Mouse (Mus musculus) adrenal gland, adult (tissue): ENCODE data around the gene Hsbp1.
A peak's percentile ranks its signal among the peaks of the same experiment; 100 is the strongest.
"Not testable (repeated sequence)": the region's sequence is repeated elsewhere in the genome, so short reads cannot be mapped to it uniquely, and the experiment has no call there.

Experiments
- DNase-seq, 2 experiments: peaks; one replicate each; pipeline ENCODE4 v3.0.0; 2022 to 2023; ENCODE audit warnings: low spot score in 1 of 2; ENCODE audit not compliant: inconsistent age in 2 of 2

Hsbp1 gene

DNA sequence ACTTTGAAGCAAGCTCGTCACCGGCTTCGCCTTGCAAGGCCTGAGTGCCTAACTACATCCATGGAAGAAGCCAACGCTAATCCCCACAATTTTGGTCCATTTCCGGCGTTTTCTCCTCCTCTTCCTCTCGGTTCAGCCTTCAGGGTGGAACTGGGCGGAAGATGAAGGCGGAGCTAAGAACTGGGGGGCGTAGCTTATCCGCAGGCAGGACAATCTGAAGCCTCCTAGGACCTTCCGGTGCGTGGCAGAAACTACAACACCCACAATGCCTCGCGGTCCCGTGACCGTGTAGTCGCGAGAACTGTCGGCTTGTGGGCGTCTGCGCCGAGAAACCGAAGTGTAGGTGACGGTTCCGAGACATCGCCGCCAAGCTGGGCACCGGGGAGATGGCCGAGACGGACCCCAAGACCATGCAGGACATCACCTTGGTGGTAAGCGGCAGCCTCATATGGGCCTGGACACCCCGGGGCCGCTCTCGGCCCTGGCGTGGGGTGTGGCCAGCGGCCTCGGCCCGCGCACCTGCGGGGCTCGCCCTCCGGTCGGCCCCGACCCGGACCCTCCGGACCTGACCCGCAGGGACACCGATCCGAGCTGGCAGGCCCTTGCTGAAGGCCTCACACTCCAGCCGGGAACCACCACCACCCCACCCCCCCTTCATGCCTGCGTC lies at the start of gene Hsbp1:
Hsbp1 (plus strand) TSS at position 299 of the 667 bp plus-strand sequence.
- DNase-seq: peak; percentile 97 to 99

GRCm38 (mm10) chr8:119295477-119295876 lies 48.8 kb upstream of the Hsbp1 start:
- DNase-seq: no peak

- peak; percentile 22 to 76 for DNase-seq
Observed at GRCm38 (mm10) chr8:119297752-119298151, 46.5 kb upstream of the Hsbp1 start.

GRCm38 (mm10) chr8:119300335-119300734 lies 44.0 kb upstream of the Hsbp1 start:
- DNase-seq: no peak

GRCm38 (mm10) chr8:119304196-119304595 lies 40.1 kb upstream of the Hsbp1 start:
- DNase-seq: peak in 1 of 2 experiments; percentile 40

GRCm38 (mm10) chr8:119311412-119311811 lies 32.9 kb upstream of the Hsbp1 start:
- peak in 1 of 2 experiments; percentile 60 for DNase-seq

GRCm38 (mm10) chr8:119323215-119323614 lies 21.1 kb upstream of the Hsbp1 start:
- DNase-seq: no peak

DNA sequence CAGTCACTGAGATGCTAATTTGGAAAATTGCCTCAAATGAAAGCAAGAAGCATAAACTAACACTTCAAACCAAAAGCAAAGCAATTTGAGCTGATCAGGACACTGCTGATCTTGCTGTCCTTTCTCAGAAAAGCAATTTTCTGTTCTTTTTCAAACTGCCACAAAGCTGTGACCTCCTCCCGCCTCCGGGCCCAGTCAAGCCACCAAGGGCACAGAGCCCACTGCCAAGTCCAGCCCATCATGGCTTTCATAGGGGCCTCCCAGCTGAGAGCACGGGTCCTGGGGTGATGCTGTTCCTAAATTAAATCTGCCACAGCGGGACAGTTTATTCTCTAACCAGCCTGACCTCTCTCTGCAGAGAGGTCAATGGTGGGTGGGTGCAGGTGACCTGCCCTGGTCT lies 4.7 kb upstream of the Hsbp1 start:
- DNase-seq: no peak

DNA sequence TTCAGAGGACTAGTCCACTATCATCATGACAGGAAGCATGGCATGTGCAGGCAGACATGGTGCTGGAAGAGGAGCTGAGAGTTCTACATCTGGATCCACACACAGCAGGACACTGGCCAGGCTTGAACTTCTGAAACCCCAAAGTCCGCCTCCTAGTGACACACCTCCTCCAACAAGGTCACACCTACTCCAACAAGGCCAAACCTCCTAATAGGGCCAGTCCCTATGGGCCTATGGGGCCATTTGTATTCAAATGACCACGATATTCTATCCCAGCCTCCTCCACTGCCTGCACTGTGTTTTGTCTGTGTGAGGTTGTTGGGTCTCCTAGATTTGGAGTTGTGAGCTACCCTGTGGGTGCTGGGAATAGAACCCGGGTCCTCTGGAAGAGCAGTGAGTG lies 682 bp upstream of the Hsbp1 start:
- DNase-seq: peak in 1 of 2 experiments; percentile 17

DNA sequence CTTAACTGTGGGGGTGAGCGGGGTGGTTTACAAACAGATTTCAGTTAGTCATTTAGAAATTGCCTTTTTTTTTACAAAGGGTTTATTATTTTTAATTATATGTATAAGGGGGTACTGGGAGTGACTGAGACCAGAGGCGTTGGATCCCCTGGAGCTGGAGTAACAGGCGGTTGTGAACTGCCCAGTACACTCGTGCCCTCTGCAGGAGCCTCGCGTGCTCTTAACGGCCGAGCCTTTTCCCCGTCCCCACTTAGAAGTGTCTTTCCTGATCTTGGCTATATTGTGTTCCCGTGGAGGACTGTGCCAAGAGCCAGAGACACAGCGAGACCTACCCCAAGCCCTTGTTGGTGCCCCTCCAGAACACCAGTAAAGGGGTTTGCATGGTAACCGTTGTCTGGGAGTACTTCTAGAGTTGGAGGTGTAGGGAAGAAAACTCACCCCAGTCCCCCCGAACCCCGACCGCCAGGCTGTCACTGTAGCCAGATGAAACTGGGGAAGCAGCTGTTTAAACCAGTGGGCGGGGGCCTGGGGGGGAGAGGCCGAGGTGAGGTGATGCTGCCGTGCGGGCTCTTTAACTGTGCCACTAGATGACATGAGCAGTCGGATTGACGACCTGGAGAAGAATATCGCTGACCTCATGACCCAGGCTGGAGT lies 868 bp downstream of the Hsbp1 start:
- DNase-seq: peak in 1 of 2 experiments; percentile 19

DNA sequence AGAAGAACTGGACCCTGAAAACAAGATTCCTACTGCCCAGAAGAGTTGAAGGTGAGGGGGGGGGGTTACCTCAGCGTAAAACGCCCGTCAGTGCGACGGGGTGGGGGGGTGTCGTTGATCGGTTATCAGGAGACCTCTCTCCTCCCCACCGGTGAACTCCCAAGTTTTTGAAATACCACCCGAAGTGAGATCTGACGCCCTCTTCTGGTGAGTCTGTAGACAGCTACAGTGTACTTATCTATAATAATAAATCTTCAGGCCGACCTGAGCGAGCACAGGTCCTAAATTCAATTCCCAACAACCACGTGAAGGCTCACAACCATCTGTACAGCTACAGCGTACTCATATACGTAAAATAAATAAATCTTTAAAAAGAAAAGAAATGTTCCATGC lies 1.4 kb downstream of the Hsbp1 start:
- no peak for DNase-seq

- no peak for DNase-seq
Observed at GRCm38 (mm10) chr8:119351647-119352046, 7.4 kb downstream of the Hsbp1 start.

GRCm38 (mm10) chr8:119352977-119353658 lies 8.8 kb downstream of the Hsbp1 start:
- DNase-seq: no peak

GRCm38 (mm10) chr8:119353659-119354023 lies 9.4 kb downstream of the Hsbp1 start:
- no peak for DNase-seq

GRCm38 (mm10) chr8:119356631-119357030 lies 12.3 kb downstream of the Hsbp1 start:
- DNase-seq: peak in 1 of 2 experiments; percentile 30

- DNase-seq: no peak
Observed at GRCm38 (mm10) chr8:119358175-119358574, 13.9 kb downstream of the Hsbp1 start.

DNA sequence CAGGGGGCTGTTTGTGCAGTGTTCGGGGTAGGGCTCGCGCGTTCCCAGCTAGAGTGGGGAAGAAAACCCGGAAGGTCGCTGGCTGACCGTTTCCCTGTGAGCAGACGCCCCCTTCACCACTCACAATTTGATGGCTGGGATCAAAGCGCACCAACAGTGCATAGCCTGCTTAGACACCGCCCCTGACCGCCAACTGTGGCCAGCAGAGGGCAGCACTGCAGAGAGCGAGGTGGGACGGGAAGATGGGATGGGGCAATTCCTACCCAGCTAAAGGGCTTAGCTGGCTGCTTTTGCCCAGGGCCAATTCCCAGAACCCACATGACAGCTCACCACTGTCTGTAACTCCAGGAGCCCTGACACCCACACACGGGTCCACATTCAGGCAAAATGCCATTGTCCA lies 14.5 kb downstream of the Hsbp1 start:
- DNase-seq: peak; percentile 44 to 86

DNA sequence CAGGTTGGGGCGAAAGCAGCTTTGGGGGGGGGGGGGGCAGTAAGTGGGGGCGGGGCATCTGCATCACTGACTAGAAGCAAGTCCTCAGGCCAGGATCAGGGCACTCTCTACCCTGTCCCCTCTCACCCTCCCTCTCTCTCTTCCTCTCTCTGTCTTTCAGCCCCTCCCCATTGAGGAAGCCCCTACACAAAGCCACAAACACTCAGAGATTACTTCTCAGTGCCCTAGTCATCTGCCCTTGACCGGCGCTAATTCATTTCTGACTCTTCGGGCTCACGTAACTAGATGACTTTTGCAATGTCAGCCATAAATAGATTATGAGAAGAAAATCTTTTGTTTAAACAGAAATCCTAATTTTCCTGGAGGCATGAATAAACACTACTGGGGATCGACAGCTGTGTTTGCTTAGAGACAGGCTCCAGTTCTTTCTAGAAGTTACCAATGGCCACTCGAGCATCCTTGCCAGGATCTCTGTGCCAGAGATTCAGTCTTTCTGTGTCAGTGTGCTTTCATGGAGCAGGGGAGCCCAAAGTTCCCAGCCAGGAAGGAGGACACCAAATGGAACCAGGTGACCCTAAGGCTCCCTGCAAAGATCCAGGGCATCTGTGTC lies 16.5 kb downstream of the Hsbp1 start:
- DNase-seq: peak in 1 of 2 experiments; percentile 66

GRCm38 (mm10) chr8:119374716-119375115 lies 30.4 kb downstream of the Hsbp1 start:
- not testable (repeated sequence) for DNase-seq

DNA sequence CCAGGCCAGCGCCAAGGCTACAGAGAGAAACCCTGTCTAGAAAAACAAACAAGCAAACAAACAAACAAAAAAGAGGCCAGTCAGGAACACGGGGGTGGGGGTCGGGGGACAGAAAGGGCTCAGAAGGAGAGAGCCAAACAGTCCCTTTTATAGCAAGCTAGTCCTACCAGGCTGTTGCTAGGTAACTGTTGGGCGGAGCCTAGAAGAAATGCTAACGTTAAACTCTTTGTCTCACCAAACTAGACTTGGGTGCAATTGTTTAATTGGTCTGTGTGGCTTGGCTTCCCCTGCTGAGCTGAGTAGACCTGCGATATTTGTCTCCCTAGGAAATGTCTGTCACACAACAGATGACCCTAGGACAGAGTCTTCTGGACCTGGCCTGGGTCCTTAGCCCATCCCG lies 34.2 kb downstream of the Hsbp1 start:
- DNase-seq: no peak

DNA sequence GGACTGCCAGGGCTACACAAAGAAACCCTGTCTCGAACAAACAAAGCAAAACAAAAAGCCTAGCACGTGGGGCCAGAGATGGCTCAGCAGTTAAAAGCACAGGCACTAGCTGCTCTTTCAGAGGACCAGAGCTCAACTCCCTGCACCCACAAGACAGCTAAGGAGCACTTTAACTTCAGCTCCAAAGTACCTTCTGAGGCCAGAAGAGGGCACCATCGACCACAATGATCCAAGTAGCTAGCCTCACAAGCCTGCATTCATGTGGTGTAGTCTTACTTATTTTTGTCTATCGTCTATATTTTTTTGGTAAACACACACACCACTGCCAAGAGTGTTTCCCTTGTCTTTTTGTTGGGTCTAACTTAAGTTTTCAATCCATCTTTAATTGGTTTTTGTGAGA lies 36.3 kb downstream of the Hsbp1 start:
- DNase-seq: peak in 1 of 2 experiments; percentile 65

- peak; percentile 52 to 91 for DNase-seq
Observed at GRCm38 (mm10) chr8:119384478-119384877, 40.2 kb downstream of the Hsbp1 start.
